Mouse (Mus musculus): ENCODE results near the gene Abhd17b. TPM values are rescaled to one million over a fixed set of nuclear protein-coding genes. Genes with fewer than 3 reads are reported as not detected.
"Not testable (repeated sequence)": the region's sequence is repeated elsewhere in the genome, so short reads cannot be mapped to it uniquely, and the experiment has no call there.

Abhd17b gene
- polyA plus RNA-seq, 1 experiment from 2014 or later = 18.0 TPM

DNA sequence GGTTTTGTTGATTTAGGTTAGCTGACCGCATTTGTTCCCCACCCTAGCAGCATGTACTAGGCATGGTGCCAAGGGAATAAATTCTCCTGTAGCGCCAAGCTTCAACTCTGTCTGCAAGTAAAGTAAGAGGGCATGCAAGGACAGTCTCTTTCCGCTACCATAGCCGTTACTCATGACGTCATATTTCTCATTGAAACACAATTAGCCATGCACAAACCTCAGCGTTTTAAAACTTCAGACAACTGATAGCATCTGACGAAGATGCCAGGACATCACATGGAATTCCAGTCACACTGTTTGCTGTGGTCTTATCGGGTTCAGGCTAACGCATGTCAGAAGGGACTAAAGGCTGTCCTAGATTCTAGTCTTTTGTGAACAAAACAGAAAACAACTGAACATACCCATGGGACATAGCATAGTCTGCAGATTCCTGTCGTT lies 62.0 kb downstream of the Abhd17b start:
- Histone ChIP-seq H3K27ac (replicated peaks) (no peak overlapping the region), H3K4me1 (peaks cover 5% of the 10 kb centered on the region; the same call in 1 of the 2 replicates), H3K4me3 (no peak overlapping the region), H3K9me3 (no peaks in the 10 kb centered on the region), H3K27me3 (replicated peaks) (no peaks in the 10 kb centered on the region), H3K9ac (no peak overlapping the region), H3K36me3 (no peaks in the 10 kb centered on the region), H3K4me2 (no peak overlapping the region)
- ATAC-seq (ENCODE audit: extremely low read depth, insufficient number of reproducible peaks, low FRiP score, low TSS enrichment) = no peak
- WGBS = 58% methylated on average over 10 of the region's 10 CpGs

DNA sequence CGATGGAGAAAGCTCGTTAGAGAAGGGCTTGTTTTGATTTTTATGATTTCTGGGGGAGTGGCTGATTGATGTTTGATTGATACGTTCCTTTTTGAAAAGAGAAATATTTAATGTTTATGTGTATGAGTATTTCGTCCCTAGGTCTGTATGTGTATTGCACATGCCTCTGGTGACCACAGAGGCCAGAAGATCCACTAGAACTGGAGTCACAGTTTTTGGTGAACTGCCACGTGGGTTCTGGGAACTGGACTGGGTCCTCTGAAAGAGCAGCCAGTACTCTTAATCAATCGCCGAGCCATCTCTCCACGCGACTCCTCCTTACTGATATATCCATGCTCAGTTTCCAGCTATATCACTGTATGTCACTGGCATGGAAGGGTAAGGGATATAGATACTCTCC lies 62.5 kb downstream of the Abhd17b start:
- no peak for ATAC-seq (ENCODE audit: extremely low read depth, insufficient number of reproducible peaks, low FRiP score, low TSS enrichment)
- WGBS = 84% methylated on average over 9 of the region's 9 CpGs
- H3K27me3 ChIP-seq (replicated peaks) = no peaks in the 10 kb centered on the region
- H3K27ac ChIP-seq (replicated peaks) = no peak overlapping the region
- H3K36me3 ChIP-seq = no peaks in the 10 kb centered on the region
- H3K4me1 ChIP-seq = peaks cover 5% of the 10 kb centered on the region; the same call in 1 of the 2 replicates
- no peak overlapping the region for H3K9ac ChIP-seq
- H3K9me3 ChIP-seq = no peaks in the 10 kb centered on the region
- no peak overlapping the region for H3K4me2 ChIP-seq
- H3K4me3 ChIP-seq = no peak overlapping the region

DNA sequence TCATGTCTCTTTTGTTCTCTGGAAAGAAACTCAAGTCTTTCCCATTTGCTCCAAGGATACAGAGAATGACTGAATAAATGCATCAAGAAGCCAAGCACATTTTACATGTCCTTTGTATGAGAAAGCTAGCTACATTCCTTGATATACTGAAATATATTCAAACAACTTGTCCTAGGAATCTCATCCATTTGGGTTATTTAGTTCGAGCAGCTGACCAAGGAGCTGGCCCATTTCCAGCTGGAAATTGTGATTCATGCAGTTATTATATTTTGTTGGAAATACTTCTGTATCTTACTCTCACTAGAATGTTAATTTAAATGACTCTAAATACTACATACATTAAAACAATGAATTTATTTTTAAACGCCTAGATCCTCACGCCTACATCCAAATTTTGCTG lies 63.5 kb downstream of the Abhd17b start:
- WGBS = 78% methylated on average over 3 of the region's 3 CpGs
- no peak overlapping the region for H3K9ac ChIP-seq
- no peak overlapping the region for H3K4me3 ChIP-seq
- no peak for ATAC-seq (ENCODE audit: extremely low read depth, insufficient number of reproducible peaks, low FRiP score, low TSS enrichment)
- no peak overlapping the region for H3K27ac ChIP-seq (replicated peaks)
- H3K9me3 ChIP-seq = no peaks in the 10 kb centered on the region
- H3K27me3 ChIP-seq (replicated peaks) = no peaks in the 10 kb centered on the region
- H3K36me3 ChIP-seq = no peaks in the 10 kb centered on the region
- no peak overlapping the region for H3K4me2 ChIP-seq
- H3K4me1 ChIP-seq = peaks cover 5% of the 10 kb centered on the region; the same call in 1 of the 2 replicates

DNA sequence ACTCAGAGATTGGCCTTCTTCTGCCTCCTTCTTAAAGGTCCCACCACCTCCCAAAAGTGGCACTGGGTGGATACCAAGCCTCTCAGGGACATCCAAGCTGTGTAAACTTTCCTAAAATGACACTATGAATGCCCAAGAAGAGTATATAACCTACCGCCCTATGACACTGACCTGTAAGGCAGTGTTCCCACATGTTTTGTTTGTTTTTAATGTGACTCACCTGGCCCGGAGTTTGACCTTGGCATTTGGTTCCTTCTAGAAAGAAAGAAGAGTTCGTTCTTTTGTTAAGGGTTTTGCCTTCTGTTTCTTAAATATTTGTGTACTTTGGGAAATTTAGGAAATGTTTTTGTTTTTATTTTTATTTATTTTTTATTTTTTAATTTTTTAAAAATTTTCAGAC lies 66.2 kb downstream of the Abhd17b start:
- peaks cover 5% of the 10 kb centered on the region; the same call in 1 of the 2 replicates for H3K4me1 ChIP-seq
- H3K27me3 ChIP-seq (replicated peaks) = no peaks in the 10 kb centered on the region
- ATAC-seq (ENCODE audit: extremely low read depth, insufficient number of reproducible peaks, low FRiP score, low TSS enrichment) = no peak
- H3K4me3 ChIP-seq = no peak overlapping the region
- H3K4me2 ChIP-seq = no peak overlapping the region
- WGBS = 79% methylated on average over 3 of the region's 3 CpGs
- H3K27ac ChIP-seq (replicated peaks) = no peak overlapping the region
- no peaks in the 10 kb centered on the region for H3K36me3 ChIP-seq
- no peaks in the 10 kb centered on the region for H3K9me3 ChIP-seq
- no peak overlapping the region for H3K9ac ChIP-seq

DNA sequence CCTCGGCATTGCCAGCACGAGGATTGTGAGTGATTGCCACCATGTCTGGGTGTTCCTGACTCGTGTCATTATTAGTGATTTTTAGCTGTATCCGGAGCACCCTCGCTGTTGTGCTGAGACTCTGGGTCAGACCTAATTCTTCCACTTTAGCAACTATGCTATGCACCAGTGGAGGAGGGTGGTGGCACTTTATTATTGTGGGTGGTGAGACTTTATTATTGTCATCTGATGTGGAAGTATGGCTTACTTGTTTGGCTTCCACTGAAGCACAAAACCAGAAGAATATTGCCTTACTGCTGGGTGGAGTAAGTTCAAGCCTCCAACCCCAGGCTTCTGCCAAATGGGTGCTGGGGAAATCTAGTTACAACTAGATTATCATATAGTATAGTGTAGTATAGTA lies 68.0 kb downstream of the Abhd17b start:
- no peak overlapping the region for H3K27ac ChIP-seq (replicated peaks)
- H3K36me3 ChIP-seq = no peaks in the 10 kb centered on the region
- H3K4me2 ChIP-seq = no peak overlapping the region
- H3K27me3 ChIP-seq (replicated peaks) = no peaks in the 10 kb centered on the region
- no peak for ATAC-seq (ENCODE audit: extremely low read depth, insufficient number of reproducible peaks, low FRiP score, low TSS enrichment)
- no peaks in the 10 kb centered on the region for H3K4me1 ChIP-seq
- 86% methylated on average over 5 of the region's 5 CpGs for WGBS
- no peaks in the 10 kb centered on the region for H3K9me3 ChIP-seq
- H3K9ac ChIP-seq = no peak overlapping the region
- no peak overlapping the region for H3K4me3 ChIP-seq

DNA sequence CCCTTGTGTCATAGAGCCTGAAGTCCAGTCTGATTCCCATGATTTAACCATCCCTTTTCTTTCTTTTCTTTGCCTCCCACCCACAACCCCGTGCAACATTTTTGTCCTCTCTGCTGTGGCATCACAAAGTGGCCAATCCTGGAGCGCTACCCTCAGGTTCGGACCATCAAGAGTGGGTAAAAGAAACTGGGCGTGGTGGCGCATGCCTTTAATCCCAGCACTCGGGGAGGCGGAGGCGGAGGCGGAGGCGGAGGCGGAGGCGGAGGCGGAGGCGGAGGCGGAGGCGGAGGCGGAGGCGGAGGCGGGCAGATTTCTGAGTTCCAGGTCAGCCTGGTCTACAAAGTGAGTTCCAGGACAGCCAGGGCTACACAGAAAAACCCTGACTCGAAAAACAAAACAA lies 70.3 kb downstream of the Abhd17b start:
- H3K4me3 ChIP-seq; H3K4me1 ChIP-seq; H3K27me3 ChIP-seq (replicated peaks); H3K36me3 ChIP-seq; ATAC-seq (ENCODE audit: extremely low read depth, insufficient number of reproducible peaks, low FRiP score, low TSS enrichment); H3K4me2 ChIP-seq; H3K9ac ChIP-seq; H3K9me3 ChIP-seq; H3K27ac ChIP-seq (replicated peaks): not testable (repeated sequence)
- 94% methylated on average over 20 of the region's 20 CpGs for WGBS

DNA sequence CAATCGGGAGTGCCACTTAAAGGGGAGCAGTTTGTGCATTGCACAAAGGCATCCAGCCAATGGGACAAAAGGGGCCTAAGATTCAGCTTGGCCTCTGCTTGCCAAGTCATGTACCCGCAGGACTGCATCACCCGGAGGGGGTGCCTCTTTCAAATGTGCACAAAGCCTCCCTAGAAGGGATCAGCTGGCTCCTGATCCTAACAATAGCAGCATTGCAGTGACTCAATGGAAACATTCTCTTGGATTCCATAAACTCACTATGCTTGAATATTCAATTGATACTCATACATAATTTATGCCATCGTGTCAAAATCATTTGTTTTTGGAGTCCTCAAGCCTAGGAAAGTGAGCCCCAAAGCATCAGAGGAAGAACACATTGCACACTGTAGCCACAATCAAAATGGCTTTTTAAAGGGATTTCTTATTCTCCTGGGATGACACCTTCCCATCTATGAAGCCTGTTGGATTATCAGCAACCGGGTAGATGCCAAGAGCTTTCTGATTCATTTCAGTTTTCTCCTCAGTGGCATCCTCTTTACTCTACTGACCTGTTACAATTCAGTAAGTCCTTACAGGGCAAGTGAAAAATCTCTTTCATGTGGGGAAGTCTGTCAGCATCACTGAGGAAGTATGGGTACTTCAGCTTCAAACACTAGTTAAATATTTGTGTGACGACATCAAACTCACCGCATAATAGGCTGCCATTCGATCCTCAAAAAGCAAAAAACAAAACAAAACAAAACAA lies 71.1 kb downstream of the Abhd17b start:
- no peak overlapping the region for H3K27ac ChIP-seq (replicated peaks)

DNA sequence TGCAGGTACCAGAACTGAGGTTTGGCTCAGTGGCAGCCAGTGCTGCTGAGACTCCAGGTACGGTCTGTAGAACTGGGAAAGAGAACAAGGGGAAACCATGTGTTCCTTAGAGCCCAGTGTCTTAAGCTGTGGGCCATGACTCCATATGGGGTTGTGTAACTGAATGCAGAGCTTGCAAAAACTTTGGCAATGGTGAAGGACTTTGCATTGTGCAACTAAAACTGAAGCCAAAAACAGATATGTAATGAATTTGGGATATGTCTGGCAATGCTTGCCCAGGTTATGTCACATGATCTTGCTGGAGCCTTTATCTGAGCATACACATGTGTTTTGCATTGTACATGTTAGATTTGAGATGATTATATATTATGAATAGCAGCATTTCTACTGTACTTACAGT lies 72.2 kb downstream of the Abhd17b start:
- WGBS = 70% methylated on average over 1 of the region's 1 CpGs

More for the DNA sequence above, 71.1 kb downstream of the Abhd17b start:
- no peaks in the 10 kb centered on the region for H3K27me3 ChIP-seq (replicated peaks)
- no peaks in the 10 kb centered on the region for H3K36me3 ChIP-seq
- H3K4me3 ChIP-seq = no peak overlapping the region
- WGBS = 76% methylated on average over 8 of the region's 8 CpGs
- H3K4me2 ChIP-seq = no peak overlapping the region
- no peak overlapping the region for H3K9ac ChIP-seq
- H3K4me1 ChIP-seq = no peaks in the 10 kb centered on the region
- no peak for ATAC-seq (ENCODE audit: extremely low read depth, insufficient number of reproducible peaks, low FRiP score, low TSS enrichment)
- H3K9me3 ChIP-seq = no peaks in the 10 kb centered on the region

DNA sequence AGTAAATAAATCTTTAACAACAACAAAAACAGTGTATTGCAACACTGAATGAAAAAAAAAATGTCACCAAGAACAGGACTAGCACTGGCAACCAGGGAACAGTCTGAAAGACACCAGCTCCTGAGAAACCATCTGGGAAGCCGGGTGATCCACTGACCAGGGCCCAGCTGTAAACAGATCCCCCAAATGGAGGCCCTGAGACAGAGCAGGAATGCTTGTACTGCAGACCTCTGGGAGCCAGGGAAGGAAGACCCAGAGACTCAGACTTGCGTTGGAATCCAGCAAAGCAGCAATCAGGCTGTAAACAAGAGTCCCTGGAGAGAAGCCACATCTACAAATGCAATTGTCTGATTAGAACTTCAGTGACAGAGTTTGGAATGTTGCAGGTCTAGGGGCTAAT lies 74.1 kb downstream of the Abhd17b start:
- peaks cover 4% of the 10 kb centered on the region; the same call in 1 of the 2 replicates for H3K4me1 ChIP-seq
- H3K27ac ChIP-seq (replicated peaks) = no peak overlapping the region
- H3K27me3 ChIP-seq (replicated peaks) = no peaks in the 10 kb centered on the region
- H3K4me3 ChIP-seq = no peak overlapping the region
- H3K36me3 ChIP-seq = no peaks in the 10 kb centered on the region
- H3K4me2 ChIP-seq = no peak overlapping the region
- no peaks in the 10 kb centered on the region for H3K9me3 ChIP-seq
- WGBS = 23% methylated on average over 2 of the region's 2 CpGs
- no peak for ATAC-seq (ENCODE audit: extremely low read depth, insufficient number of reproducible peaks, low FRiP score, low TSS enrichment)
- no peak overlapping the region for H3K9ac ChIP-seq

More for the DNA sequence above, 72.2 kb downstream of the Abhd17b start:
- ATAC-seq (ENCODE audit: extremely low read depth, insufficient number of reproducible peaks, low FRiP score, low TSS enrichment) = no peak
- H3K27me3 ChIP-seq (replicated peaks) = no peaks in the 10 kb centered on the region
- H3K36me3 ChIP-seq = no peaks in the 10 kb centered on the region
- H3K27ac ChIP-seq (replicated peaks) = no peak overlapping the region
- no peaks in the 10 kb centered on the region for H3K9me3 ChIP-seq
- no peak overlapping the region for H3K9ac ChIP-seq
- H3K4me2 ChIP-seq = no peak overlapping the region
- no peaks in the 10 kb centered on the region for H3K4me1 ChIP-seq
- no peak overlapping the region for H3K4me3 ChIP-seq

DNA sequence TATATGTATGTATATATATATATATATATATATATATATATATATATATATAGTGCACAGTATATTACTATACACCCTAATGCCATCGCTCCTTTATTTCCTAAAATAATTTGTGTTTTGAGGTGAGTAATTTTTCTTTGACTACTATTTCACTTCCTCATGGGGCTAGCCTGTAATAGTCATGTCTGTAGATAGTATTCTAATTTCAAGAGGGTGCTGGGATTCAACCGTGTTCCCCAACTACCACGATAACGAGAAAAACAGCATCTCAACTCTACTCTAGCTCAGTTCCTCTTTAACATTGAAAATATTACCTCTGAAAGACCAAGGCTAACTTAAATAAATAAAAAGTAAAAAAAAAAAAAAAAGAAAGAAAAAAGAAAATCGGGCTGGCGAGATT lies 75.4 kb downstream of the Abhd17b start:
- 84% methylated on average over 6 of the region's 6 CpGs for WGBS
- no peak overlapping the region for H3K9ac ChIP-seq

DNA sequence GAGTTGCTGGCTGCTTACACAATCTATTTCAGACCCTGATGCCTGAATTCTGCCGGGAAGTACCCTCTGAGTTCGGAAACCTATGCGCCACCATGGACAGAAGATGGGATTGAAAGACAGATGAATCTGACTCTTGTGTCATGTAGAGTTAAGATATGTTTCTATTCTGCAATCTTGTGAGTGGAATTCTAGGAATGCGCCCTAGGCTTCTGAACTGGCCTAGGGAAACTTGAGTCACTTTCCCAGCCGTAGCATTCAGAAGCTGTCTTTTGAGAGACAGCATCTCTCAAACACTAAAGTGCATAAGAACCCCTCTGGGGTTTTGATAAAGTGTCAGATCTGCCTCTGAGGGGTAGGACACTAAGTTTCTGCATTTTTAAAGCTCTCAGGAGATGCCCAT lies 78.9 kb downstream of the Abhd17b start:
- Histone ChIP-seq H3K4me1 (peaks cover 5% of the 10 kb centered on the region; the same call in 1 of the 2 replicates), H3K9me3 (no peaks in the 10 kb centered on the region), H3K27ac (replicated peaks) (no peak overlapping the region), H3K36me3 (no peaks in the 10 kb centered on the region), H3K9ac (no peak overlapping the region), H3K27me3 (replicated peaks) (no peaks in the 10 kb centered on the region), H3K4me2 (no peak overlapping the region), H3K4me3 (no peak overlapping the region)
- WGBS = 58% methylated on average over 5 of the region's 5 CpGs
- ATAC-seq (ENCODE audit: extremely low read depth, insufficient number of reproducible peaks, low FRiP score, low TSS enrichment) = no peak

More for the DNA sequence above, 75.4 kb downstream of the Abhd17b start:
- H3K27me3 ChIP-seq (replicated peaks) = no peaks in the 10 kb centered on the region
- H3K4me3 ChIP-seq = no peak overlapping the region
- H3K9me3 ChIP-seq = no peaks in the 10 kb centered on the region
- no peak overlapping the region for H3K4me2 ChIP-seq
- ATAC-seq (ENCODE audit: extremely low read depth, insufficient number of reproducible peaks, low FRiP score, low TSS enrichment) = no peak
- peaks cover 5% of the 10 kb centered on the region; the same call in 1 of the 2 replicates for H3K4me1 ChIP-seq
- H3K36me3 ChIP-seq = no peaks in the 10 kb centered on the region
- no peak overlapping the region for H3K27ac ChIP-seq (replicated peaks)

DNA sequence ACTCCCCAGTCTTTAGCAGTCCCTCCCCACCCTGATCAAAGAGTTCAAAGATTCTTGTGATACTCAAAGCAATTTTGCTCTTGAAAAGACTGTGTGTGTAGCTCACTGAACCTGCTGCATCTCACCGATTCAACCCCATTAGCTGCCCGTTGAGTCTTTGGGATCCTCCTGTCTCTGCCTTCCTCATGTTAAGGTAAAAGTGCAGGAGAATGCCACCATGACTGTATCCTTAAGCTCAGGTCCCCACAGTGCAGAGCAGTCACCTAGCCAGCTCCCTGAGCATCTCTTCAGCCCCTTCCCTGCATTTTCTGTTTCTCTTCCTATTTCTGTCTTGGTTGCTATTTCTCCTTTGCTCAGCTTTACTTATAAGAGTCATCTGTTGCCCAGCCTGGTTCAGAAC lies 80.2 kb downstream of the Abhd17b start:
- no peaks in the 10 kb centered on the region for H3K27me3 ChIP-seq (replicated peaks)
- no peak for ATAC-seq (ENCODE audit: extremely low read depth, insufficient number of reproducible peaks, low FRiP score, low TSS enrichment)
- no peak overlapping the region for H3K4me2 ChIP-seq
- peaks cover 8% of the 10 kb centered on the region for H3K4me1 ChIP-seq
- H3K4me3 ChIP-seq = no peak overlapping the region
- no peaks in the 10 kb centered on the region for H3K9me3 ChIP-seq
- no peak overlapping the region for H3K9ac ChIP-seq
- WGBS = 92% methylated on average over 2 of the region's 2 CpGs
- H3K36me3 ChIP-seq = no peaks in the 10 kb centered on the region
- no peak overlapping the region for H3K27ac ChIP-seq (replicated peaks)

Data from heart, embryonic 13.5 days (tissue).